Mouse (Mus musculus): ENCODE data around the gene Kansl1. TPM values are rescaled to one million over a fixed set of nuclear protein-coding genes. Genes with fewer than 3 reads are reported as not detected.
A peak's percentile ranks its signal among the peaks of the same experiment; 100 is the strongest.

Gene Kansl1
- total and polyA plus RNA-seq, 2 experiments from 2014 or later: 19.0 to 75.5 TPM

DNA sequence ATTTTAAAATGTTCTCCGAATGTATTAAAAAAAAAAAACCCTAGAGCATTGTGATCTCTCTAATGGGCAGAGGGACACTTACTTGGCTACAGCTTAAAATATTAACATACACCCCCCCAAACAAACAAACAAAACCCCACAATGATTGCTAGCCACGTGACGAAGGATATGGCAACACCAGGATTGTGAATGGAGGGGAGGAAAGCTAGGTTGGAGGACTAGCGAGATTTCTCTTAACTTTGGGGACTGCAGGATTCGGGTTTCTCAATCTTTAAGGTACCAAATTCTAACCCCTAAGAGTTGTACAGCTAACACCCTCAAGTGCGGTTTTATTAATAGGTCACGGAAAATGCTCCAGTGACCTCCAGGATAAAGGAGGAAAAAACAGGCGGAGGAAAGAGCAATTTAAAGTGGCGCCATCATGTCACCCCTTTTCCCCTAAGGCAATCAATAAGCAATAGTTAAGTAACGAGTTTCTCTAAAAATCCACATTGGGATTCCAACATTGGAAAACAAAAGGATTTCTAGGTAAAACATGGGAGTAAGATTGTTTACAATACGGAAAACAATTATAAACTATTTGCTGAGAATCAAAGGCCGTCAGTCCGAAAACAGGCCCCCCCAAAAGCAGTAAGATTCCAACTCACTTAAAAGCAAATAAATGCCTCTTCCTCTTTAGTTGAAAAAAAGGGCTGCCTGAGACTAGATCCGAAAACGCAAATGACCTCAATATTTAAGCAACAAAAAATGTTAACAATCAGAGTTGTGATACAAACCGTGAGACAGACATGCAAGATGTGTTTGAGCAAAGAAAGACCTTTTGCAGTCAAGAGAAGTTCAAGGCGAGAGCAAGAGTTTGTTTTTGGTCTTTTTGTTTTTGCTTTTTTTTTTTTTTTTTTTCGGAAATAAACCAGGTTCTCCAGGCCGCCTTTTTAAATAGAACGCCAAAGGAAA is 27.9 kb downstream of the Kansl1 start:
- Histone ChIP-seq H3K27me3 (ENCODE audit: insufficient read depth, low read length) (no peaks in the 10 kb centered on the region), H3K9me3 (ENCODE audit: low read length) (no peaks in the 10 kb centered on the region), H3K36me3 (ENCODE audit: insufficient read depth, low read length) (no peaks in the 10 kb centered on the region), H3K4me2 (ENCODE audit: low read depth, low read length) (peak overlapping the region; percentile 87), H3K4me3 (ENCODE audit: low read length) (peak overlapping the region; percentile 66), H3K4me1 (ENCODE audit: insufficient read depth, low read length) (peaks cover 4% of the 10 kb centered on the region; the same call in 1 of the 2 replicates), H3K9ac (replicated peaks; ENCODE audit: low read length) (peak overlapping the region; percentile 99), H3K27ac (peak overlapping the region; percentile 100)
- no peak for TF ChIP-seq CTCF (IDR thresholded peaks at IDR 0.05; ENCODE audit: low read depth)
- peak; percentile 33 for DNase-seq (ENCODE audit: low spot score)
- under 1% methylated on average over 19 of the region's 20 CpGs for WGBS
- ATAC-seq: no peak

DNA sequence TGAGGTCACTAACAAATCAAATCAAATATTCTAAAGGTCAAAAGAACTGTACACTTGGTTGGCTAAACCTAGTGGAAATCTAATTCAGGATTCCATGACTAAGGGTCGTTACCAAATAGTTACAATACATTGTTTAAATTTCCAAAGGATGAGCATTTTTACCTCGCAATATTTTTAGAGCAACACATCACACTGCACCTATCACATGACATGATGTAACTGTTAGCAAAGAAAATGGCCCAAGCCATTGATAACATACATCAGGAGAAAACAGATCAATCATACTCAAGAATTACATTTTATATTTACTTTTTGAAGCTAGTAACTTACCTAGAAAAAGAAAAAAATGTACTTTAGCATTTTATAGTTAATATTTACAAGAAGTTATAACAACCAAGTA is 29.0 kb downstream of the Kansl1 start:
- Histone ChIP-seq H3K9me3 (ENCODE audit: low read length) (no peaks in the 10 kb centered on the region), H3K4me2 (ENCODE audit: low read depth, low read length) (peak overlapping the region; percentile 87), H3K4me1 (ENCODE audit: insufficient read depth, low read length) (peaks cover 4% of the 10 kb centered on the region; the same call in 1 of the 2 replicates), H3K36me3 (ENCODE audit: insufficient read depth, low read length) (no peaks in the 10 kb centered on the region), H3K4me3 (ENCODE audit: low read length) (peak overlapping the region; percentile 8; the same call in 1 of the 2 replicates), H3K27ac (no peak overlapping the region), H3K9ac (replicated peaks; ENCODE audit: low read length) (no peak overlapping the region), H3K27me3 (ENCODE audit: insufficient read depth, low read length) (no peaks in the 10 kb centered on the region)
- DNase-seq (ENCODE audit: low spot score) (no peak), ATAC-seq (no peak)
- TF ChIP-seq CTCF (IDR thresholded peaks at IDR 0.05; ENCODE audit: low read depth): no peak
- 39% methylated on average over 2 of the region's 2 CpGs for WGBS

DNA sequence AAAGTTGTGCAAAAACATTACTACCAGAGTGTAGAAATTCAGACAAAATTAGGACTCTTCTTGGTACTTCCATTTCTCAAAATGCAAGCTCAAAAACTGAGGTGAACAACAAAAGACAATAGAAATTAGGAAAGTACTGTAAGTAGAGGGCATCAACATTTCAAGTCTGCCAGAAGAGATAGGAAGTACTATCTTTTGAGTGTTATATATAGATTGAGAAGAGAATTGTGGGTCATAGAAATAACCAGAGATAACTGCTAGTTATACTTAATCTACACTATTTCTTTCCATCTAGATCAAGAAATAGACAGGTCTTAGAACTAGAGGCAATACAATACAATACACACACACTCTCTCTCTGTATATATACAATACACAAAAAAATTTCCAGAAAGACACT is 30.2 kb downstream of the Kansl1 start:
- Histone ChIP-seq H3K4me1 (ENCODE audit: insufficient read depth, low read length) (peaks cover 4% of the 10 kb centered on the region; the same call in 1 of the 2 replicates), H3K27ac (no peak overlapping the region), H3K9ac (replicated peaks; ENCODE audit: low read length) (no peak overlapping the region), H3K4me2 (ENCODE audit: low read depth, low read length) (peak overlapping the region; percentile 87; the same call in 1 of the 2 replicates), H3K27me3 (ENCODE audit: insufficient read depth, low read length) (no peaks in the 10 kb centered on the region), H3K36me3 (ENCODE audit: insufficient read depth, low read length) (no peaks in the 10 kb centered on the region), H3K9me3 (ENCODE audit: low read length) (no peaks in the 10 kb centered on the region), H3K4me3 (ENCODE audit: low read length) (no peak overlapping the region)
- TF ChIP-seq CTCF (IDR thresholded peaks at IDR 0.05; ENCODE audit: low read depth): no peak
- no peak for ATAC-seq
- no peak for DNase-seq (ENCODE audit: low spot score)

DNA sequence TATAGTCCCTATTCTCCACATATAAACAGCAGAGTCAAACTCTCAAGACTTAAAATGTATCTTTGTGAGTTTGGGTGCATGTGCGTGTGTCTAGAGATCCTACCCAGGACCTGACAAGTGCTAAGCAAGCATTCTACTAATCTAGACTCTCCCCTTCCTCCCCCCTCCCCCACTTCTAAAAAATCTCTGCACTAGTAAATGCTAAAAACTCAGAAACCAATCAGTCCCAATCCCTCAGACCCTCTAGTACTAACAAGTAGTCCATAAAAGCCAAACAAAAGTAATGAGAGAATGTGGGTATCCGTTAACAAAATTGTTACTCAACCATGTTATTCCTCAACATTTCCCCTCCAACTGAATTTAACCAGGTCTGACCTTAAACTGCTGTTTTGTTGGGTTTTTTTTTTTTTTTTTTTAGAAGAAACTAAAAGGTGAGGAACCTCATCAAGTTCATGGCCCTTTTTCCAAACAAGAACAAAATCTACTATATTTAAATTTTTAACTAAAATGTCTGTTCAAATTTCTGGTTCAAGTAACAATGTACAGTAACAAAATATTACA is 32.2 kb downstream of the Kansl1 start:
- WGBS: 89% methylated on average over 2 of the region's 2 CpGs
- ATAC-seq (no peak), DNase-seq (ENCODE audit: low spot score) (no peak)
- Histone ChIP-seq H3K27me3 (ENCODE audit: insufficient read depth, low read length) (no peaks in the 10 kb centered on the region), H3K27ac (no peak overlapping the region), H3K9me3 (ENCODE audit: low read length) (no peaks in the 10 kb centered on the region), H3K4me2 (ENCODE audit: low read depth, low read length) (no peak overlapping the region), H3K4me1 (ENCODE audit: insufficient read depth, low read length) (peaks cover 4% of the 10 kb centered on the region; the same call in 1 of the 2 replicates), H3K9ac (replicated peaks; ENCODE audit: low read length) (no peak overlapping the region), H3K36me3 (ENCODE audit: insufficient read depth, low read length) (no peaks in the 10 kb centered on the region), H3K4me3 (ENCODE audit: low read length) (no peak overlapping the region)
- TF ChIP-seq CTCF (IDR thresholded peaks at IDR 0.05; ENCODE audit: low read depth): no peak

DNA sequence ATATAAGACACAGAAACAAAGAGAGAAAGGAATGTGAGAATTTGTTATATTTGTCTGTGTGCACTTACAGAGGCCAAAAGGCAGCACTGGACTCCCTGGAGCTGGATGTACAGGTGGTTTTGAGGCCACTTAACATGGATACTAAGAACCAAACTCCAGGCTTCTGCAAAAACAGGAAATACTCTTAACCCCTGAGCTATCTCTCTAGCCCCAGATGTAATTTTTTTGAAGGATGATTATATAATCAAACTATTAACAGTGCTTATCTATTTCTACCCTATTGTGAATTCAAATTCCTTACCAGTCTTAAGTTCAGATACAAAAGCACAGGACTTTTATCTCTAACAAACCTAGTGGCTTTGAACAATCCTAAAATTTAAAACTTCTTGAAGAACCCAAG is 32.9 kb downstream of the Kansl1 start:
- H3K9me3 ChIP-seq (ENCODE audit: low read length): no peaks in the 10 kb centered on the region
- no peaks in the 10 kb centered on the region for H3K27me3 ChIP-seq (ENCODE audit: insufficient read depth, low read length)
- no peak overlapping the region for H3K9ac ChIP-seq (replicated peaks; ENCODE audit: low read length)
- no peak overlapping the region for H3K4me2 ChIP-seq (ENCODE audit: low read depth, low read length)
- no peak for TF ChIP-seq CTCF (IDR thresholded peaks at IDR 0.05; ENCODE audit: low read depth)
- H3K36me3 ChIP-seq (ENCODE audit: insufficient read depth, low read length): no peaks in the 10 kb centered on the region
- no peak for DNase-seq (ENCODE audit: low spot score)
- peaks cover 4% of the 10 kb centered on the region; the same call in 1 of the 2 replicates for H3K4me1 ChIP-seq (ENCODE audit: insufficient read depth, low read length)
- H3K27ac ChIP-seq: no peak overlapping the region
- no peak for ATAC-seq
- no peak overlapping the region for H3K4me3 ChIP-seq (ENCODE audit: low read length)

DNA sequence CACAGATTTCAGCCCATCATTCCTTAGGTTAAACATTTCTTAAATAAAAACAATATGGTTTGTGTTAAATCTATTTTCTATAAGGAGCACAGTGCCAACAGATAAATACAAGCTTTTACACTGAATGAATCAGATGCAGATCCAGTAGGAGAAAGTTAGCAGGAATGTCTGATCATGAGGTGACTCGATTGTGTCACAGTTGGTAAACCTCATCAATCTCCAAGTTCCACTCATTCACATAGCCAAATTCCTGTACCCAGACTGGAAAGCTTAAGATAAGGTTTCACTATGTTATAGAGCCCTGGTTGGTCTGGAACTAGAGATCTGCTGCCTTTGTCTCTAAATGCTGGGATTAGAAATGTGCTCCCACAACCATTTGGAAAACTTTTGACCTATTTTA is 33.5 kb downstream of the Kansl1 start:
- Histone ChIP-seq H3K9ac (replicated peaks; ENCODE audit: low read length) (no peak overlapping the region), H3K4me1 (ENCODE audit: insufficient read depth, low read length) (peaks cover 4% of the 10 kb centered on the region; the same call in 1 of the 2 replicates), H3K4me2 (ENCODE audit: low read depth, low read length) (no peak overlapping the region), H3K36me3 (ENCODE audit: insufficient read depth, low read length) (no peaks in the 10 kb centered on the region), H3K27me3 (ENCODE audit: insufficient read depth, low read length) (no peaks in the 10 kb centered on the region), H3K9me3 (ENCODE audit: low read length) (no peaks in the 10 kb centered on the region), H3K27ac (no peak overlapping the region), H3K4me3 (ENCODE audit: low read length) (no peak overlapping the region)
- no peak for TF ChIP-seq CTCF (IDR thresholded peaks at IDR 0.05; ENCODE audit: low read depth)
- DNase-seq (ENCODE audit: low spot score): no peak
- 68% methylated on average over 1 of the region's 1 CpGs for WGBS
- no peak for ATAC-seq

DNA sequence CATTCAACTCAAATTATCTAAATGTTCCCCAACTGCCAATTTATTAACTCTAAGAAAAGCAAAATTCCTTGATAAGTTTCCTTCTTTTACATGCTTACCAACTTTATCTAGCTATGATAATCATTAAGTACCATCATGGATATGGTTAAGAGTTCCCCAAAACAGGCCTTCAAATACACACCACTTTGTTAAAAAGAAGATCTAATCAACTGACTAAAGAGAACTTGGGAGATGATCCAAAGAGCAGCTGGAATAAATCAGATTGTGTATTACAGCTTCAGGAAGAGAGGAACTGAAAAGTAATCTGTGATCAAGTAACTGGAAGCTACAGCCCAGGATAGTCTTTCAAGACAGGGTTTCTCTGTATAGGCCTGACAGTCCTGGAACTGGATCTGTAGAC is 36.4 kb downstream of the Kansl1 start:
- Histone ChIP-seq H3K9ac (replicated peaks; ENCODE audit: low read length) (no peak overlapping the region), H3K9me3 (ENCODE audit: low read length) (no peaks in the 10 kb centered on the region), H3K4me1 (ENCODE audit: insufficient read depth, low read length) (no peaks in the 10 kb centered on the region), H3K4me2 (ENCODE audit: low read depth, low read length) (no peak overlapping the region), H3K36me3 (ENCODE audit: insufficient read depth, low read length) (no peaks in the 10 kb centered on the region), H3K27me3 (ENCODE audit: insufficient read depth, low read length) (no peaks in the 10 kb centered on the region), H3K27ac (no peak overlapping the region), H3K4me3 (ENCODE audit: low read length) (no peak overlapping the region)
- no peak for DNase-seq (ENCODE audit: low spot score)
- no peak for TF ChIP-seq CTCF (IDR thresholded peaks at IDR 0.05; ENCODE audit: low read depth)
- ATAC-seq: no peak
